In genomic region chr17:87672677-87673286, GRCm38 (mm10) we compare ENCODE assay signal across 7 mouse cellular contexts. TPM values are rescaled to one million over a fixed set of nuclear protein-coding genes. Genes with fewer than 3 reads are reported as not detected.
DNase-seq lines count a peak whose midpoint lies in the region; ATAC-seq lines count a peak whose summit lies in the region.

No protein-coding gene starts in this region.

- H3K27ac ChIP-seq in heart, embryonic 13.5 days (replicated peaks) = peak overlapping the region; percentile 73
- peak overlapping the region; percentile 79 for H3K27ac ChIP-seq in midbrain, embryonic 16.5 days (ENCODE audit: low read length)

- no peaks in the 10 kb centered on the region for H3K27me3 ChIP-seq in heart, embryonic 13.5 days (replicated peaks)
- no peaks in the 10 kb centered on the region for H3K27me3 ChIP-seq in midbrain, embryonic 16.5 days (ENCODE audit: control insufficient read depth, insufficient read depth, low read depth, low read length)

- peak; percentile 28; the same call in 1 of the 2 replicates for ATAC-seq in heart, embryonic 13.5 days (ENCODE audit: extremely low read depth, insufficient number of reproducible peaks, low FRiP score, low TSS enrichment)
- peak; percentile 72 for ATAC-seq in midbrain, embryonic 16.5 days

- WGBS in heart, embryonic 13.5 days = under 1% methylated on average over 54 of the region's 54 CpGs
- WGBS in midbrain, embryonic 16.5 days = under 1% methylated on average over 45 of the region's 54 CpGs

- peaks cover 23% of the 10 kb centered on the region for H3K4me1 ChIP-seq in heart, embryonic 13.5 days
- peaks cover 27% of the 10 kb centered on the region for H3K4me1 ChIP-seq in midbrain, embryonic 16.5 days (ENCODE audit: control insufficient read depth, insufficient read depth, low read length)

- H3K9me3 ChIP-seq in heart, embryonic 13.5 days = no peaks in the 10 kb centered on the region
- no peaks in the 10 kb centered on the region for H3K9me3 ChIP-seq in midbrain, embryonic 16.5 days (replicated peaks; ENCODE audit: control insufficient read depth, low read length, poor library complexity, severe bottlenecking)

- peak overlapping the region; percentile 90 for H3K4me2 ChIP-seq in heart, embryonic 13.5 days
- peak overlapping the region; percentile 81 for H3K4me2 ChIP-seq in midbrain, embryonic 16.5 days (ENCODE audit: low read length)

- 0 out of 2 replicates have a peak, but pooled peaks cover 1% of the 10 kb centered on the region for H3K36me3 ChIP-seq in heart, embryonic 13.5 days
- no peaks in the 10 kb centered on the region for H3K36me3 ChIP-seq in midbrain, embryonic 16.5 days (ENCODE audit: control insufficient read depth, insufficient read depth, low read length)

- peak; percentile 39 for DNase-seq in urinary bladder, postnatal 25 days (ENCODE audit: low spot score)
- no peak for DNase-seq in urinary bladder, adult 2 months (ENCODE audit: low spot score)
- DNase-seq in c-Kit-positive CD71-negative TER-119-negative erythroid progenitor cells, embryonic 14.5 days (ENCODE audit: low read depth) = peak; percentile 19
- peak; percentile 56 for DNase-seq in liver
- peak; percentile 63 for DNase-seq in thymus, postnatal 0 days (ENCODE audit: low spot score)

- H3K4me3 ChIP-seq in heart, embryonic 13.5 days = peak overlapping the region; percentile 90
- peak overlapping the region; percentile 90 for H3K4me3 ChIP-seq in midbrain, embryonic 16.5 days (ENCODE audit: low read depth, low read length)

- peak overlapping the region; percentile 90 for H3K9ac ChIP-seq in heart, embryonic 13.5 days
- H3K9ac ChIP-seq in midbrain, embryonic 16.5 days (ENCODE audit: low read depth, low read length) = peak overlapping the region; percentile 90

RNA-seq across cellular contexts. Expression of gene Msh2, which starts 0.7 kb away (rescaled TPM):
- 19.0 and 19.4 TPM in 2 replicates for polyA plus RNA-seq in urinary bladder, adult 2 months (2012; rRNA removed)
- polyA plus RNA-seq in heart, embryonic 13.5 days (2015; fragmentation: Nextera tagmentation; extraction: Ambion mirVana) = 36.7 and 39.1 TPM in 2 replicates
- 64.5 and 66.4 TPM in 2 replicates for polyA plus RNA-seq in midbrain, embryonic 16.5 days (2015; fragmentation: Nextera tagmentation; extraction: Ambion mirVana)
- 88.5 and 89.2 TPM in 2 replicates for polyA plus RNA-seq in thymus, postnatal 0 days (2015; fragmentation: Nextera tagmentation; extraction: Ambion mirVana)

RNA-seq across cellular contexts. Expression of gene Epcam, which starts 37.0 kb away (rescaled TPM):
- 54.9 and 57.1 TPM in 2 replicates for polyA plus RNA-seq in urinary bladder, adult 2 months (2012; rRNA removed)
- polyA plus RNA-seq in heart, embryonic 13.5 days (2015; fragmentation: Nextera tagmentation; extraction: Ambion mirVana) = 12.7 and 14.4 TPM in 2 replicates
- polyA plus RNA-seq in midbrain, embryonic 16.5 days (2015; fragmentation: Nextera tagmentation; extraction: Ambion mirVana) = 3.3 and 4.1 TPM in 2 replicates
- 95.8 and 102 TPM in 2 replicates for polyA plus RNA-seq in thymus, postnatal 0 days (2015; fragmentation: Nextera tagmentation; extraction: Ambion mirVana)
